Mouse (Mus musculus): ENCODE measurements around the gene Aqp12. TPM values are rescaled to one million over a fixed set of nuclear protein-coding genes. Genes with fewer than 3 reads are reported as not detected.

Gene Aqp12
- polyA plus RNA-seq, 1 experiment from 2014 or later = not detected

- H3K4me3 ChIP-seq = no peak overlapping the region
- no peaks in the 10 kb centered on the region for H3K27me3 ChIP-seq
- WGBS = 85% methylated on average over 5 of the region's 5 CpGs
- no peak overlapping the region for H3K4me2 ChIP-seq (replicated peaks)
- H3K9ac ChIP-seq (replicated peaks) = no peak overlapping the region
- H3K27ac ChIP-seq (replicated peaks) = no peak overlapping the region
- H3K36me3 ChIP-seq = no peaks in the 10 kb centered on the region
- H3K9me3 ChIP-seq = no peaks in the 10 kb centered on the region
- no peaks in the 10 kb centered on the region for H3K4me1 ChIP-seq
- ATAC-seq (replicated peaks) = no peak
These were observed 21.1 kb upstream of the Aqp12 start for GRCm38 (mm10) chr1:92984999-92985398.

GRCm38 (mm10) chr1:92988894-92989293 lies 17.2 kb upstream of the Aqp12 start:
- Histone ChIP-seq H3K4me2 (replicated peaks) (no peak overlapping the region), H3K27ac (replicated peaks) (no peak overlapping the region), H3K36me3 (no peaks in the 10 kb centered on the region), H3K4me1 (no peaks in the 10 kb centered on the region), H3K27me3 (no peaks in the 10 kb centered on the region), H3K9ac (replicated peaks) (no peak overlapping the region), H3K9me3 (no peaks in the 10 kb centered on the region), H3K4me3 (no peak overlapping the region)
- WGBS = 91% methylated on average over 4 of the region's 4 CpGs
- no peak for ATAC-seq (replicated peaks)

GRCm38 (mm10) chr1:92989891-92990290 lies 16.2 kb upstream of the Aqp12 start:
- 74% methylated on average over 4 of the region's 4 CpGs for WGBS
- ATAC-seq (replicated peaks) = no peak
- Histone ChIP-seq H3K27me3 (no peaks in the 10 kb centered on the region), H3K4me3 (no peak overlapping the region), H3K27ac (replicated peaks) (no peak overlapping the region), H3K9me3 (no peaks in the 10 kb centered on the region), H3K9ac (replicated peaks) (no peak overlapping the region), H3K4me2 (replicated peaks) (no peak overlapping the region), H3K36me3 (no peaks in the 10 kb centered on the region), H3K4me1 (no peaks in the 10 kb centered on the region)

- no peak for ATAC-seq (replicated peaks)
- Histone ChIP-seq H3K9ac (replicated peaks) (no peak overlapping the region), H3K4me3 (no peak overlapping the region), H3K4me1 (no peaks in the 10 kb centered on the region), H3K27me3 (no peaks in the 10 kb centered on the region), H3K27ac (replicated peaks) (no peak overlapping the region), H3K4me2 (replicated peaks) (no peak overlapping the region), H3K9me3 (no peaks in the 10 kb centered on the region), H3K36me3 (no peaks in the 10 kb centered on the region)
- 80% methylated on average over 6 of the region's 6 CpGs for WGBS
These were observed 13.8 kb upstream of the Aqp12 start for GRCm38 (mm10) chr1:92992214-92992855.

GRCm38 (mm10) chr1:92992880-92993279 lies 13.3 kb upstream of the Aqp12 start:
- Histone ChIP-seq H3K27ac (replicated peaks) (no peak overlapping the region), H3K27me3 (no peaks in the 10 kb centered on the region), H3K9me3 (no peaks in the 10 kb centered on the region), H3K9ac (replicated peaks) (no peak overlapping the region), H3K4me1 (no peaks in the 10 kb centered on the region), H3K4me3 (no peak overlapping the region), H3K4me2 (replicated peaks) (no peak overlapping the region), H3K36me3 (no peaks in the 10 kb centered on the region)
- 76% methylated on average over 2 of the region's 2 CpGs for WGBS
- no peak for ATAC-seq (replicated peaks)

- H3K9ac ChIP-seq (replicated peaks) = no peak overlapping the region
- no peaks in the 10 kb centered on the region for H3K9me3 ChIP-seq
- no peaks in the 10 kb centered on the region for H3K36me3 ChIP-seq
- H3K27ac ChIP-seq (replicated peaks) = no peak overlapping the region
- H3K4me1 ChIP-seq = no peaks in the 10 kb centered on the region
- H3K4me2 ChIP-seq (replicated peaks) = no peak overlapping the region
- no peak for ATAC-seq (replicated peaks)
- 69% methylated on average over 4 of the region's 4 CpGs for WGBS
- H3K27me3 ChIP-seq = no peaks in the 10 kb centered on the region
- H3K4me3 ChIP-seq = no peak overlapping the region
These were observed 3.1 kb downstream of the Aqp12 start for GRCm38 (mm10) chr1:93009196-93009595.

GRCm38 (mm10) chr1:93010731-93011130 lies 4.6 kb downstream of the Aqp12 start:
- H3K36me3 ChIP-seq = no peaks in the 10 kb centered on the region
- H3K27me3 ChIP-seq = no peaks in the 10 kb centered on the region
- no peak overlapping the region for H3K4me2 ChIP-seq (replicated peaks)
- no peak for ATAC-seq (replicated peaks)
- no peaks in the 10 kb centered on the region for H3K9me3 ChIP-seq
- no peak overlapping the region for H3K4me3 ChIP-seq
- 34% methylated on average over 3 of the region's 3 CpGs for whole genome bisulfite sequencing
- H3K4me1 ChIP-seq = no peaks in the 10 kb centered on the region
- H3K9ac ChIP-seq (replicated peaks) = no peak overlapping the region
- H3K27ac ChIP-seq (replicated peaks) = no peak overlapping the region

- Histone ChIP-seq H3K9me3 (no peaks in the 10 kb centered on the region), H3K36me3 (peaks cover 7% of the 10 kb centered on the region; the same call in 1 of the 2 replicates), H3K9ac (replicated peaks) (no peak overlapping the region), H3K4me1 (no peaks in the 10 kb centered on the region), H3K27ac (replicated peaks) (no peak overlapping the region), H3K4me3 (no peak overlapping the region), H3K4me2 (replicated peaks) (no peak overlapping the region), H3K27me3 (no peaks in the 10 kb centered on the region)
- no peak for ATAC-seq (replicated peaks)
- WGBS = 79% methylated on average over 7 of the region's 7 CpGs
These were observed 6.0 kb downstream of the Aqp12 start for GRCm38 (mm10) chr1:93012103-93012585.

- H3K27me3 ChIP-seq = no peaks in the 10 kb centered on the region
- H3K27ac ChIP-seq (replicated peaks) = no peak overlapping the region
- no peak overlapping the region for H3K4me2 ChIP-seq (replicated peaks)
- H3K9me3 ChIP-seq = no peaks in the 10 kb centered on the region
- no peak for ATAC-seq (replicated peaks)
- H3K36me3 ChIP-seq = peaks cover 19% of the 10 kb centered on the region
- H3K4me3 ChIP-seq = no peak overlapping the region
- H3K4me1 ChIP-seq = no peaks in the 10 kb centered on the region
- 78% methylated on average over 4 of the region's 4 CpGs for WGBS
- no peak overlapping the region for H3K9ac ChIP-seq (replicated peaks)
These were observed 7.2 kb downstream of the Aqp12 start for GRCm38 (mm10) chr1:93013367-93013766.

GRCm38 (mm10) chr1:93014460-93014859 lies 8.3 kb downstream of the Aqp12 start:
- no peak overlapping the region for H3K9ac ChIP-seq (replicated peaks)
- no peaks in the 10 kb centered on the region for H3K4me1 ChIP-seq
- no peaks in the 10 kb centered on the region for H3K9me3 ChIP-seq
- H3K36me3 ChIP-seq = peaks cover 30% of the 10 kb centered on the region
- no peak overlapping the region for H3K27ac ChIP-seq (replicated peaks)
- no peak for ATAC-seq (replicated peaks)
- no peak overlapping the region for H3K4me2 ChIP-seq (replicated peaks)
- H3K4me3 ChIP-seq = no peak overlapping the region
- no peaks in the 10 kb centered on the region for H3K27me3 ChIP-seq

GRCm38 (mm10) chr1:93015136-93015535 lies 9.0 kb downstream of the Aqp12 start:
- H3K9ac ChIP-seq (replicated peaks) = no peak overlapping the region
- H3K4me3 ChIP-seq = no peak overlapping the region
- H3K4me2 ChIP-seq (replicated peaks) = no peak overlapping the region
- no peaks in the 10 kb centered on the region for H3K4me1 ChIP-seq
- no peak overlapping the region for H3K27ac ChIP-seq (replicated peaks)
- H3K27me3 ChIP-seq = no peaks in the 10 kb centered on the region
- H3K9me3 ChIP-seq = no peaks in the 10 kb centered on the region
- H3K36me3 ChIP-seq = peaks cover 37% of the 10 kb centered on the region
- no peak for ATAC-seq (replicated peaks)
- 66% methylated on average over 2 of the region's 2 CpGs for WGBS

- H3K27me3 ChIP-seq = no peaks in the 10 kb centered on the region
- 95% methylated on average over 10 of the region's 10 CpGs for WGBS
- no peak overlapping the region for H3K9ac ChIP-seq (replicated peaks)
- no peak overlapping the region for H3K27ac ChIP-seq (replicated peaks)
- no peaks in the 10 kb centered on the region for H3K9me3 ChIP-seq
- no peak for ATAC-seq (replicated peaks)
- peaks cover 73% of the 10 kb centered on the region for H3K36me3 ChIP-seq
- no peaks in the 10 kb centered on the region for H3K4me1 ChIP-seq
- H3K4me2 ChIP-seq (replicated peaks) = no peak overlapping the region
- H3K4me3 ChIP-seq = no peak overlapping the region
These were observed 12.6 kb downstream of the Aqp12 start for GRCm38 (mm10) chr1:93018716-93019115.

GRCm38 (mm10) chr1:93020602-93021001 lies 14.5 kb downstream of the Aqp12 start:
- peaks cover 92% of the 10 kb centered on the region for H3K36me3 ChIP-seq
- ATAC-seq (replicated peaks) = no peak
- no peaks in the 10 kb centered on the region for H3K9me3 ChIP-seq
- WGBS = 87% methylated on average over 4 of the region's 4 CpGs
- H3K9ac ChIP-seq (replicated peaks) = no peak overlapping the region
- no peak overlapping the region for H3K27ac ChIP-seq (replicated peaks)
- no peak overlapping the region for H3K4me3 ChIP-seq
- H3K4me2 ChIP-seq (replicated peaks) = no peak overlapping the region
- no peaks in the 10 kb centered on the region for H3K4me1 ChIP-seq
- H3K27me3 ChIP-seq = no peaks in the 10 kb centered on the region
